Mouse (Mus musculus) T-helper 17 cell (primary cell): ENCODE data around the gene Ccl22.

Source experiments
- in situ Hi-C, 2 experiments: fragments of 300-600 bp; cut with MboI, MseI; formaldehyde crosslinking; loops; 1 replicate in 1 of 2; 2 replicates in 1 of 2; pipeline ENCODE4 v1.15.1; 2025; ENCODE audit warnings: high pct_unique_total_duplicates in 2 of 2

Gene Ccl22

DNA sequence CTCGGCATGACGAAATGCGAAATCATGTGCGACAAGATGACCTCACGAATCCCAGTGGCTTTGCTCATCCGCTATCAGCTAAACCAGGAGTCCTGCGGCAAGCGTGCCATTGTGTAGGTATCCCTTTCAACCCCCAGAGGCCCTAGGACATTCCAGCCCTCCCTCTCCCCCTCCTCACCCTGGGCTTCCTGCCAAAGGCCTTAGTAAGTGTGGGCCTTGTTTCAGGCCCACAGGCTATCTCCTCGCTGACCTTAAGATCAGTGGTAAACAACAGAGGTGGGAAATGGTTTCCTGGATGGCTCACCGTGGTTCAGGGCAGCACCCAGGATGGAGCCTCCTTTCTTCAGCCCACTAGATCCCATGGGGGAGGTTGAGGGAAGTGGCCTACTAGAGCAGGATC lies 32.6 kb downstream of the Ccl22 start:
- in situ Hi-C loops, result no loop called here

- in situ Hi-C loops, result no loop called here
Observed at GRCm38 (mm10) chr8:94778473-94778872, 33.1 kb downstream of the Ccl22 start.

DNA sequence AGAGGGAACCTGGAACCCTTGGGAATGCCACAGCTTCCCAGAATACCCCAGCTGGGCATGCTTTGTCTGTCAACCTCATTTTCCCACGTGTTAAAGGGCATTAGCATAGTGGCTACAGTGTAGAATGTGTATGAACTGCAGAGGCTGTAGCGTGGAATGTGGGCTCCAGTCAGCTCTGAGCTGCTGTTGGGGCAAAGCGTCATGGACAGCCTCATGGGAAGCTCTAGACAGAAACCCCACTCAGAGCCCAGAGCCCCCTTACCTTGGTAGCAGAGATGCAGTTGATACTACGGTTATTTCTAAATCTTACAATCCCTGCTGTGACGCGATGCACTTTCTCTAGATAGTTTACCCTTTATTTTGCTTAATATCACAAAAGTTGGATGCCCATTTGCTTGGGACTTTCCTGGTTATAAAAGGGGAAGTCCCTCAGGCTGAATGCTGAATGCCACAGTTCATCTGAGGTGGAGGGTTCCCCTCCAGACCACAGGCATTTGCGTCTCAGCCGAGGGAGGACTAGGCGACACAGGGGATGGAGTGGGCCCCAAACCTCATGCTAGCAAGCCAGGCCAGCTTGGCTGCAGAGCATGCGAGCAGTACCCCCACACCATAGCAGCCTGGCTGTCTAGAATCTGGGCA lies 33.6 kb downstream of the Ccl22 start:
- in situ Hi-C loops, result no loop called here

DNA sequence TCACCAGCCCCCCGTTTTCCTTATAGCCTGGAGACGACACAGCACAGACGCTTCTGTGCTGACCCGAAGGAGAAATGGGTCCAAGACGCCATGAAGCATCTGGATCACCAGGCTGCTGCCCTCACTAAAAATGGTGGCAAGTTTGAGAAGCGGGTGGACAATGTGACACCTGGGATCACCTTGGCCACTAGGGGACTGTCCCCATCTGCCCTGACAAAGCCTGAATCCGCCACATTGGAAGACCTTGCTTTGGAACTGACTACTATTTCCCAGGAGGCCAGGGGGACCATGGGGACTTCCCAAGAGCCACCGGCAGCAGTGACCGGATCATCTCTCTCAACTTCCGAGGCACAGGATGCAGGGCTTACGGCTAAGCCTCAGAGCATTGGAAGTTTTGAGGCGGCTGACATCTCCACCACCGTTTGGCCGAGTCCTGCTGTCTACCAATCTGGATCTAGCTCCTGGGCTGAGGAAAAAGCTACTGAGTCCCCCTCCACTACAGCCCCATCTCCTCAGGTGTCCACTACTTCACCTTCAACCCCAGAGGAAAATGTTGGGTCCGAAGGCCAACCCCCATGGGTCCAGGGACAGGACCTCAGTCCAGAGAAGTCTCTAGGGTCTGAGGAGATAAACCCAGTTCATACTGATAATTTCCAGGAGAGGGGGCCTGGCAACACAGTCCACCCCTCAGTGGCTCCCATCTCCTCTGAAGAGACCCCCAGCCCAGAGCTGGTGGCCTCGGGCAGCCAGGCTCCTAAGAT lies 34.3 kb downstream of the Ccl22 start:
- in situ Hi-C loops, result no loop called here

DNA sequence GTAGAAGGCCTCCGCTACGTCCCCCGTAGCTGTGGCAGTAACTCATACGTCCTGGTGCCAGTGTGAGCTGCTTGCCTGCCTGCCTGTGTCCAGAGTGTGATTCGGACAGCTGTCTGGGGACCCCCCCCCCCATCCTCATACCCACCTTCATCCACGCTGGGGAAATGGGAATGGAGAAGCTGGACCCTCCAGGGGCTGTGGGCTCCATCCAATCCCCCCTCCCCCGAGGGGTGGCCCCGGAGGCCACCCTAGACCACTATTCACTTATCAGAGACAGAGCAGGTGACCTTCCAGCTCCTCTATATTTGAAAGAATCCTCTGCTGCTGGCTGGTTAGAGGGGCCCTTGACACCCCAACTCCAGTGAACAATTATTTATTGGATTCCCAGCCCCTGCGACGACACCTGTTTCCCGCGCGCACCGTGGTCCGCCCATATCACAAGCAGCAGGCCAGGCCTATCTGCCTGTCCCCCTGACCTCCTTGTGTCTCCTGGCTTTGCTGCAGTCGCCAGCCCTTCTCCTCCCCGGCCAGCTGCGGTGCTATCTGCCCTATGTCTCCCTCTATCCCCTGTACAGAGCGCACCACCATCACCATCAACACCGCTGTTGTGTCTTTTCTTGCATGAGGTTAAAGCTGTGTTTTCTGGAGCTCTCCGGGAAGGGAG lies 35.2 kb downstream of the Ccl22 start:
- in situ Hi-C loops, result no loop called here

DNA sequence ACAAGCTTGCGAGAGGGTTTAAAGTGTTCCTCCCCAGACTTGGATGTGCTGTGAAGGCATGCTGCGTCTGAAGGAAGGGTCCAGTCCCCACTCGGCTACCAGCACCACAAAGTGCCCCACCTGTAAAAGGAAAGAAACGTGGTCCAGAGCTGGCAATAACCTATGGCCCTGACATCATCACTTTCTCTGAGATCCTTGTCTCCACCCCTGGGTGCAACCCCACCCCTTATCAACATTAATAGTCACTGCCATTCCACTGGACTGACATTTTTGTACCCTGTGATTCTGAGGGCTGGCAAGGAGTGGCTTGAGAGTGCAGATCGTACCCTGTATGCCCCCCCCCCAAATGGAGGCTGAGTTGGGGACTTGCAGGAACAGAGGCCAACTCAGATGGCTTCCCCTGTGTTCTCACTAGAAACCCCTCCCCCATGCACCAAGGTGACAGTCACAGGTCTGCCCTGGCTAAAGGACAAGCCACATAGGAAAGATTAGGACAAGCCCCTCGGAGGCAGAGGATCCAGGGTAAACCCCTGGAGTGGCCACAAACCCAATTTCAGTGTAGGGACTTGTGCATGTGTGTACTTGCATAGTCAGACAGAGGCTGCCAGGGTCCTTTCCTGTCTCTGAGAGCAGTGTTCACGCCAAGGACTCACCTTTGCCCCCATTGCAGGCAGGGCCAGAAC lies 35.9 kb downstream of the Ccl22 start:
- in situ Hi-C loops, result no loop called here

DNA sequence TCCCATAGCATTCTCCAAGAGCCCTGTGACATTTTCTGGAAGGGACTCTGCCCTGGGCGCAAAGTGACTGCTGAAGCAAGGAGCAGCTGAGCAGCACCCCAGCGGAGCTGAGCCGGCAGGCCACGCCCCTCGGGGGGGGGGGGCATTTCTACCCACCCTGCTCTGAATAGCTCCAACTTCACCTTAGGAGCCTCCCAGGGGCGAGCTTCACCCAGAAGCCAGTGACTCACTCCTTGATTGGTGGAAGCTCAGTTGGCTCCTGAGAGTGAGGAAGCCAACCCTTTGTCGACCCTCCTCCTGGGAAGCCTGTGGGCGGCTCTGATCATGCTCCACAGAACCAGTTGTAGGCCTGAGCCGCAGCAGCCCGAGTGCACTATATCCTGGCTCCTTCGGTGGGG lies 36.4 kb downstream of the Ccl22 start:
- in situ Hi-C loops, result no loop called here

- in situ Hi-C loops, result no loop called here
Observed at GRCm38 (mm10) chr8:94783890-94784289, 38.5 kb downstream of the Ccl22 start.

- in situ Hi-C loops, result no loop called here
Observed at GRCm38 (mm10) chr8:94785247-94785985, 40.0 kb downstream of the Ccl22 start.

DNA sequence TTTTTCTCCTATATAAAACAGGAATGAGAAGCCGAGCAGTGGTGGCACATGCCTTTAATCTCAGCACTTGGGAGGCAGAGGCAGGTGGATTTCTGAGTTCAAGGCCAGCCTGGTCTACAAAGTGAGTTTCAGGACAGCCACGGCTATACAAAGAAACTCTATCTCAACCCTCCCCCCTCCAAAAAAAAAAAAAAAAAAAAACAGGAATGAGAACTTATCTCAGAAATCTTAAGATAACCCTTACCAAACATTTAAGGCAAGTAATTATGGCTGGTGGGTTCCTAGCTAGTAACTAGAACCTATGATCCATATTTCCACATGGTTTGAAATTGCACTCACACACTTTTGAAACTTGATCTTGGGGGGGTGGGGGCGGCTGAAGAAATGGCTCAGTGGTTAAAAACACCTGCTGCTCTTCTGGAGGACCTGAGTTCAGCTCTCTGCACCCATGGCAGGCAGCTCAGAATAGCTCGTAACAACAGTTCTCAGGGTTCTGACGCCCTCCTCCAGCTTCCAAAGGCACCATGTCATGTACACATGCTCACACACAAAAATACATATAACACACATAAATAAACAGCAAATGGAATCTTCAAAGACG lies 40.7 kb downstream of the Ccl22 start:
- in situ Hi-C loops, result no loop called here

- in situ Hi-C loops, result no loop called here
Observed at GRCm38 (mm10) chr8:94787524-94788501, 42.4 kb downstream of the Ccl22 start.

DNA sequence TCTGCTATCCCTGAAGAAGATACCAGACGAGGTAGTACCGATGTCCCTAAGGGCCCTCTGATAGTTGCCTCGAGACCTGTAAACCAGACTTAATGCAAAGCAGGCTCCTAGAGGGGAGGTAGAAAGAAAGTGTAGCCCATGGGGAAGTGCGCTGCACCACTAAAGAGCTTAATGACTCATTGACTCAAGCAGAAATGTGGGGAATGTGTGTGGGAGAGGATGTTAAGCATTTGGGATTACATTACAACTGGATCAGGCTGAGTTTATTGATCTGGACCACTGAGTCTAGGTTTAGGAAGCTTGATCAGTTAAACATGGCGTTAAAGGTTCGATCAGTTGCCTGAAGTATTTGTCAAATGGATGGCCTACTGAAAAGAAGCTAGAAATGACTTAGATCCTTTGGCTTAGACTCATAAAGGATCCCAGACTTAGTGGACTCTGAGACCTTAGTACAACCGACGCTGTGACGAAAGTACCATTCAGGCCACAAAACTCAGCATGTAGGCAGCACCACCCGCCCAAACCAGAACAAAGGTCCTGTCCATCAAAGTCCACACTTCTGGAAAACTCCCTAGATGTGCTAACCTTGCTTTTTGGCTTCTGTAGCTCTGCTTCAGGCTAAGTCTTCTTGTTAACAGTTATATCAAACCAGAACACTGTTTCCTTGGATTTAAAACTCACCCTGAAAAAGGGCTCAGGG lies 44.0 kb downstream of the Ccl22 start:
- in situ Hi-C loops, result no loop called here

- in situ Hi-C loops, result no loop called here
Observed at GRCm38 (mm10) chr8:94794368-94794767, 49.0 kb downstream of the Ccl22 start.

- in situ Hi-C loops, result no loop called here
Observed at GRCm38 (mm10) chr8:94794782-94795181, 49.4 kb downstream of the Ccl22 start.

GRCm38 (mm10) chr8:94800278-94800968 lies 55.0 kb downstream of the Ccl22 start:
- in situ Hi-C loops, result loop anchor here (5.0 to 25.0 kb wide), 3 partner anchors 96 to 1487 kb away; no protein-coding TSS in a partner anchor
